Mouse (Mus musculus) olfactory bulb, adult 2 months (tissue): ENCODE results near the gene Bach2.

Experiments used
- CTCF ChIP-seq: fragments of 200-500 bp; IDR thresholded peaks from 2 replicates; pipeline ENCODE4 v1.5.1; 2012; ENCODE audit warnings: low read depth, mild to moderate bottlenecking, low read length, moderate library complexity; ENCODE audit not compliant: insufficient read depth
- POLR2A ChIP-seq: fragments of 200-500 bp; IDR thresholded peaks from 2 replicates; pipeline ENCODE4 v1.6.1; 2012; ENCODE audit warnings: mild to moderate bottlenecking, low read depth, low read length, moderate library complexity; ENCODE audit not compliant: insufficient read depth

- TF ChIP-seq CTCF (no peak), POLR2A (no peak)
Measured at GRCm38 (mm10) chr4:32601135-32601534, 362.5 kb downstream of the Bach2 start.
